Mouse (Mus musculus): Measurements from ENCODE around the gene Gm29133.

GRCm38 (mm10) chr3:75743664-75744437, 4.1 kb upstream of the Gm29133 start:
- no peak for TF ChIP-seq POLR2A (IDR thresholded peaks at IDR 0.05; ENCODE audit: insufficient read length, low read depth)
- TF ChIP-seq MAX (IDR thresholded peaks at IDR 0.05; ENCODE audit: low read depth) = no peak
- TF ChIP-seq POLR2AphosphoS2 (IDR thresholded peaks at IDR 0.05; ENCODE audit: insufficient read length, low read depth) = no peak
- no peak for TF ChIP-seq TCF3 (IDR thresholded peaks at IDR 0.05; ENCODE audit: insufficient read length, low read depth)
- no peak for TF ChIP-seq USF1 (IDR thresholded peaks at IDR 0.05; ENCODE audit: low read depth)
- TF ChIP-seq MYOD1 (IDR thresholded peaks at IDR 0.05; ENCODE audit: control insufficient read depth in 1 of 3, insufficient read length in 2 of 3, low read depth in 2 of 3) = no peak

Data from myocyte (in vitro differentiated cells).